Mouse (Mus musculus): ENCODE measurements around the gene Nek7.

- TF ChIP-seq CTCF (IDR thresholded peaks at IDR 0.05; ENCODE audit: borderline replicate concordance, control insufficient read depth, extremely low read depth, insufficient read depth, low read length, poor library complexity), result no peak
- no peak for TF ChIP-seq POLR2A (IDR thresholded peaks at IDR 0.05; ENCODE audit: control insufficient read depth, extremely low read depth, insufficient read depth, low read length, poor library complexity)
These were observed 2.5 kb upstream of the Nek7 start for GRCm38 (mm10) chr1:138622431-138622830.

All from thymus, adult 2 months (tissue).